Mouse (Mus musculus): ENCODE results near the gene Depdc7. TPM values are rescaled to one million over a fixed set of nuclear protein-coding genes. Genes with fewer than 3 reads are reported as not detected.

Depdc7 gene
- polyA plus RNA-seq, 1 experiment from 2014 or later: 2.5 TPM

DNA sequence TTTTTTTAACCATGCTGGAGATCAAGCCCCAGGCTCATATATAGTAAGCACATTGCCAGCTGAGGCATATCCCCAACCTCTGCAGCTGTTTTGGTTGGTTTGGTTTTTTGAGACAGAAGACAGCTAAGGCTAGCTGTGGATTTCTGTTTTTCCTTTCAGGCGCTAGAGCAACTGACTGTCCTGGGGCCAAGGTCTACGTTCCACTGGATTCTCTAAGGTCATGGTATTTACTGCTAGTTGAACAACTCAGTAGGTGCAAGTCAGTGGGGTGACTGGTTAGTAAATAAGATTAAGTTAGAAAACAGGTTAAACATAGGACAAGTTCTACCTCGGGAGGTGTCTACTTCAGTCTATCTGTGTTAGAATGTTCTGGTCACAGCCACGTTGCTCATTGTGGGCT lies 57.9 kb downstream of the Depdc7 start:
- DNase-seq (ENCODE audit: low spot score): no peak
- Histone ChIP-seq H3K9me3 (no peaks in the 10 kb centered on the region), H3K27ac (replicated peaks) (no peak overlapping the region), H3K36me3 (replicated peaks) (peaks cover 30% of the 10 kb centered on the region), H3K4me1 (no peaks in the 10 kb centered on the region), H3K4me3 (no peak overlapping the region), H3K27me3 (replicated peaks; ENCODE audit: low read depth, poor library complexity, severe bottlenecking) (no peaks in the 10 kb centered on the region)
- WGBS: 90% methylated on average over 4 of the region's 4 CpGs

DNA sequence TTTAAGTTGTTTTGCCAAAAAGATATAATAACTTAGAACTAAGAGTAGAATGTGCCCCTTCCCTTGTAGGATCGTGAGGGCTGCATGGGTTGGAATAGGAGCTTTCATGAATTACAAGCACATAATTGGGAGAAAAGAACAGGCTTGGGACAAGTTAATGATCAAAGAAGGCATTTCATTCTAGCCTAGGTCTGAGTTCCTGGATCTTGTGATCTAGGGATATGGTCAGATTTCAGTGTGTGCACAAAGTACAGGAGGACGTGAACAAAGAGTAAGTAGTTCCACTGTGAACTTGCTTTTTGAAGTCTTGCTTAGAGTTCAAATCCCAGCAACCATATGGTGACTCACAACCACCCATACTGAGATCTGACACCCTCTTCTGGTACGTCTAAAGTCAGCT lies 65.4 kb downstream of the Depdc7 start:
- Histone ChIP-seq H3K36me3 (replicated peaks) (peaks cover 18% of the 10 kb centered on the region), H3K4me3 (no peak overlapping the region), H3K4me1 (0 out of 2 replicates have a peak, but pooled peaks cover 3% of the 10 kb centered on the region), H3K27me3 (replicated peaks; ENCODE audit: low read depth, poor library complexity, severe bottlenecking) (no peaks in the 10 kb centered on the region), H3K9me3 (no peaks in the 10 kb centered on the region), H3K27ac (replicated peaks) (no peak overlapping the region)
- 78% methylated on average over 3 of the region's 3 CpGs for WGBS
- DNase-seq (ENCODE audit: low spot score): no peak

Other genes with a start within 250 kb of the Depdc7 start
- 9.5 and 10.6 TPM in 2 replicates for gene Hipk3, start 248.4 kb downstream of the Depdc7 start, polyA plus RNA-seq (2016; fragmentation: Nextera tagmentation; extraction: Ambion mirVana)
- gene Cstf3, start 152.4 kb downstream of the Depdc7 start, polyA plus RNA-seq (2016; fragmentation: Nextera tagmentation; extraction: Ambion mirVana): 94.8 and 97.0 TPM in 2 replicates
- gene Tcp11l1, start 30.7 kb downstream of the Depdc7 start, polyA plus RNA-seq (2016; fragmentation: Nextera tagmentation; extraction: Ambion mirVana): 48.5 and 52.2 TPM in 2 replicates
- 0.16 TPM in 1 of 2 replicates, not detected in the other for gene Pin1rt1, start 26.5 kb downstream of the Depdc7 start, polyA plus RNA-seq (2016; fragmentation: Nextera tagmentation; extraction: Ambion mirVana)
- gene Qser1, start 73.9 kb upstream of the Depdc7 start, polyA plus RNA-seq (2016; fragmentation: Nextera tagmentation; extraction: Ambion mirVana): 12.2 and 12.6 TPM in 2 replicates
- gene Prrg4, start 107.0 kb upstream of the Depdc7 start, polyA plus RNA-seq (2016; fragmentation: Nextera tagmentation; extraction: Ambion mirVana): 1.2 and 1.4 TPM in 2 replicates
- gene Ccdc73, start 124.9 kb upstream of the Depdc7 start, polyA plus RNA-seq (2016; fragmentation: Nextera tagmentation; extraction: Ambion mirVana): 3.3 and 6.3 TPM in 2 replicates